18 mouse cellular contexts compared by ENCODE assay signal in genomic region chr6:5080094-5080493, GRCm38 (mm10).
DNase-seq lines count a peak whose midpoint lies in the region; ATAC-seq lines count a peak whose summit lies in the region.
"Had no signal": no experiment of that assay in that cellular context is flagged by ENCODE, and none has a peak within 500 bp of the region (broad histone marks: within the 10 kb centered on the region; RNA-seq: fewer than 3 reads in every experiment).

No protein-coding gene starts in this region.

- no peak overlapping the region for H3K9ac ChIP-seq in forebrain, embryonic 12.5 days
- no peak overlapping the region for H3K9ac ChIP-seq in forebrain, embryonic 13.5 days
- no peak overlapping the region for H3K9ac ChIP-seq in hindbrain, embryonic 12.5 days
- no peak overlapping the region for H3K9ac ChIP-seq in hindbrain, embryonic 13.5 days
- no peak overlapping the region for H3K9ac ChIP-seq in midbrain, embryonic 12.5 days (replicated peaks)
- H3K9ac ChIP-seq: liver, embryonic 12.5 days had no signal

- no peak for DNase-seq in embryonic facial prominence, embryonic 10.5 days (ENCODE audit: low spot score)
- no peak for DNase-seq in adrenal gland, postnatal 14 days
- no peak for DNase-seq in left cerebral cortex, postnatal 36 days (ENCODE audit: low spot score in 2 of 2)
- DNase-seq: cerebellum, adult 9-10 months; heart, postnatal 4 days; kidney, postnatal 36 days; lung, adult 2 months; retina, postnatal 1 day; right cerebral cortex, postnatal 4 days had no signal

- H3K27ac ChIP-seq in forebrain, embryonic 12.5 days = 0 out of 2 replicates have a peak overlapping the region, but pooled peaks have one; percentile 1
- no peak overlapping the region for H3K27ac ChIP-seq in forebrain, embryonic 13.5 days
- H3K27ac ChIP-seq in hindbrain, embryonic 12.5 days = 0 out of 2 replicates have a peak overlapping the region, but pooled peaks have one; percentile 18
- no peak overlapping the region for H3K27ac ChIP-seq in hindbrain, embryonic 13.5 days
- H3K27ac ChIP-seq in embryonic facial prominence, embryonic 10.5 days (replicated peaks) = peak overlapping the region; percentile 80
- peak overlapping the region; percentile 61 for H3K27ac ChIP-seq in midbrain, embryonic 12.5 days (replicated peaks)
- H3K27ac ChIP-seq: left cerebral cortex, adult 2 months; liver, embryonic 12.5 days had no signal

- peaks cover 16% of the 10 kb centered on the region for H3K4me1 ChIP-seq in forebrain, embryonic 12.5 days
- peaks cover 8% of the 10 kb centered on the region; the same call in 1 of the 2 replicates for H3K4me1 ChIP-seq in forebrain, embryonic 13.5 days
- H3K4me1 ChIP-seq in hindbrain, embryonic 12.5 days = peaks cover 20% of the 10 kb centered on the region
- peaks cover 15% of the 10 kb centered on the region for H3K4me1 ChIP-seq in hindbrain, embryonic 13.5 days (replicated peaks)
- H3K4me1 ChIP-seq in embryonic facial prominence, embryonic 10.5 days = peaks cover 41% of the 10 kb centered on the region
- peaks cover 17% of the 10 kb centered on the region for H3K4me1 ChIP-seq in midbrain, embryonic 12.5 days

- WGBS in forebrain, embryonic 12.5 days = 38% methylated on average over 5 of the region's 5 CpGs
- 38% methylated on average over 5 of the region's 5 CpGs for WGBS in forebrain, embryonic 13.5 days
- 36% methylated on average over 5 of the region's 5 CpGs for WGBS in hindbrain, embryonic 12.5 days
- WGBS in hindbrain, embryonic 13.5 days = 36% methylated on average over 5 of the region's 5 CpGs
- WGBS in embryonic facial prominence, embryonic 10.5 days = 76% methylated on average over 5 of the region's 5 CpGs
- 37% methylated on average over 5 of the region's 5 CpGs for WGBS in midbrain, embryonic 12.5 days

- peaks cover 3% of the 10 kb centered on the region; the same call in 1 of the 2 replicates for H3K36me3 ChIP-seq in forebrain, embryonic 12.5 days (replicated peaks)
- peaks cover 9% of the 10 kb centered on the region for H3K36me3 ChIP-seq in forebrain, embryonic 13.5 days (ENCODE audit: poor library complexity, severe bottlenecking)
- H3K36me3 ChIP-seq in hindbrain, embryonic 12.5 days = 0 out of 2 replicates have a peak, but pooled peaks cover 2% of the 10 kb centered on the region
- H3K36me3 ChIP-seq in hindbrain, embryonic 13.5 days = peaks cover 3% of the 10 kb centered on the region; the same call in 1 of the 2 replicates
- peaks cover 7% of the 10 kb centered on the region for H3K36me3 ChIP-seq in embryonic facial prominence, embryonic 10.5 days (replicated peaks)
- H3K36me3 ChIP-seq in midbrain, embryonic 12.5 days = peaks cover 6% of the 10 kb centered on the region; the same call in 1 of the 2 replicates
- H3K36me3 ChIP-seq: liver, embryonic 12.5 days had no signal

- no peak for ATAC-seq in forebrain, embryonic 12.5 days (ENCODE audit: low FRiP score)
- ATAC-seq in forebrain, embryonic 13.5 days = no peak
- no peak for ATAC-seq in hindbrain, embryonic 12.5 days (ENCODE audit: low FRiP score)
- ATAC-seq in hindbrain, embryonic 13.5 days (ENCODE audit: low FRiP score) = no peak
- peak; percentile 70; the same call in 1 of the 2 replicates for ATAC-seq in midbrain, embryonic 12.5 days (ENCODE audit: low FRiP score, low read depth)
- ATAC-seq: intestine, embryonic 16.5 days; liver, embryonic 12.5 days had no signal

- no peaks in the 10 kb centered on the region for H3K27me3 ChIP-seq in forebrain, embryonic 12.5 days
- H3K27me3 ChIP-seq in forebrain, embryonic 13.5 days = no peaks in the 10 kb centered on the region
- no peaks in the 10 kb centered on the region for H3K27me3 ChIP-seq in hindbrain, embryonic 12.5 days
- no peaks in the 10 kb centered on the region for H3K27me3 ChIP-seq in hindbrain, embryonic 13.5 days
- H3K27me3 ChIP-seq in embryonic facial prominence, embryonic 10.5 days (replicated peaks; ENCODE audit: low read depth, poor library complexity, severe bottlenecking) = no peaks in the 10 kb centered on the region
- no peaks in the 10 kb centered on the region for H3K27me3 ChIP-seq in midbrain, embryonic 12.5 days
- H3K27me3 ChIP-seq: CH12.LX; liver, embryonic 12.5 days had no signal

- no peaks in the 10 kb centered on the region for H3K9me3 ChIP-seq in forebrain, embryonic 12.5 days
- H3K9me3 ChIP-seq in forebrain, embryonic 13.5 days (replicated peaks) = no peaks in the 10 kb centered on the region
- H3K9me3 ChIP-seq in hindbrain, embryonic 12.5 days (replicated peaks) = no peaks in the 10 kb centered on the region
- no peaks in the 10 kb centered on the region for H3K9me3 ChIP-seq in hindbrain, embryonic 13.5 days
- H3K9me3 ChIP-seq in embryonic facial prominence, embryonic 10.5 days = no peaks in the 10 kb centered on the region
- H3K9me3 ChIP-seq in midbrain, embryonic 12.5 days = no peaks in the 10 kb centered on the region
- H3K9me3 ChIP-seq: liver, embryonic 12.5 days had no signal

- intact Hi-C loops in left cerebral cortex, postnatal 36 days (cut with DNase I) = no loop called here

- H3K4me2 ChIP-seq in forebrain, embryonic 12.5 days = no peak overlapping the region
- no peak overlapping the region for H3K4me2 ChIP-seq in forebrain, embryonic 13.5 days
- H3K4me2 ChIP-seq in hindbrain, embryonic 12.5 days (replicated peaks) = no peak overlapping the region
- H3K4me2 ChIP-seq in hindbrain, embryonic 13.5 days = no peak overlapping the region
- no peak overlapping the region for H3K4me2 ChIP-seq in midbrain, embryonic 12.5 days (replicated peaks)
- H3K4me2 ChIP-seq: liver, embryonic 12.5 days had no signal

- H3K4me3 ChIP-seq in forebrain, embryonic 12.5 days (replicated peaks) = no peak overlapping the region
- no peak overlapping the region for H3K4me3 ChIP-seq in forebrain, embryonic 13.5 days
- H3K4me3 ChIP-seq in hindbrain, embryonic 12.5 days = no peak overlapping the region
- H3K4me3 ChIP-seq in hindbrain, embryonic 13.5 days = no peak overlapping the region
- no peak overlapping the region for H3K4me3 ChIP-seq in embryonic facial prominence, embryonic 10.5 days
- no peak overlapping the region for H3K4me3 ChIP-seq in midbrain, embryonic 12.5 days
- H3K4me3 ChIP-seq: left cerebral cortex, adult 2 months; liver, embryonic 12.5 days had no signal

Comparison
In these comparisons a context has a peak if more than half of its experiments do, and no peak if none do; other contexts are left out.
1. H3K27ac ChIP-seq: peak in forebrain, embryonic 12.5 days (single experiment), hindbrain, embryonic 12.5 days (single experiment), embryonic facial prominence, embryonic 10.5 days (single experiment) and midbrain, embryonic 12.5 days (single experiment); none in forebrain, embryonic 13.5 days (single experiment) and hindbrain, embryonic 13.5 days (single experiment).